Mouse (Mus musculus) 3T3-L1 (cell line): Measurements from ENCODE around the gene Ptcd2.
A peak's percentile ranks its signal among the peaks of the same experiment; 100 is the strongest.

Experiments used
- DNase-seq: peaks from one replicate; pipeline ENCODE4 v3.0.0-alpha.2; 2015; ENCODE audit warnings: low read depth, low spot score

The Ptcd2 gene

DNA sequence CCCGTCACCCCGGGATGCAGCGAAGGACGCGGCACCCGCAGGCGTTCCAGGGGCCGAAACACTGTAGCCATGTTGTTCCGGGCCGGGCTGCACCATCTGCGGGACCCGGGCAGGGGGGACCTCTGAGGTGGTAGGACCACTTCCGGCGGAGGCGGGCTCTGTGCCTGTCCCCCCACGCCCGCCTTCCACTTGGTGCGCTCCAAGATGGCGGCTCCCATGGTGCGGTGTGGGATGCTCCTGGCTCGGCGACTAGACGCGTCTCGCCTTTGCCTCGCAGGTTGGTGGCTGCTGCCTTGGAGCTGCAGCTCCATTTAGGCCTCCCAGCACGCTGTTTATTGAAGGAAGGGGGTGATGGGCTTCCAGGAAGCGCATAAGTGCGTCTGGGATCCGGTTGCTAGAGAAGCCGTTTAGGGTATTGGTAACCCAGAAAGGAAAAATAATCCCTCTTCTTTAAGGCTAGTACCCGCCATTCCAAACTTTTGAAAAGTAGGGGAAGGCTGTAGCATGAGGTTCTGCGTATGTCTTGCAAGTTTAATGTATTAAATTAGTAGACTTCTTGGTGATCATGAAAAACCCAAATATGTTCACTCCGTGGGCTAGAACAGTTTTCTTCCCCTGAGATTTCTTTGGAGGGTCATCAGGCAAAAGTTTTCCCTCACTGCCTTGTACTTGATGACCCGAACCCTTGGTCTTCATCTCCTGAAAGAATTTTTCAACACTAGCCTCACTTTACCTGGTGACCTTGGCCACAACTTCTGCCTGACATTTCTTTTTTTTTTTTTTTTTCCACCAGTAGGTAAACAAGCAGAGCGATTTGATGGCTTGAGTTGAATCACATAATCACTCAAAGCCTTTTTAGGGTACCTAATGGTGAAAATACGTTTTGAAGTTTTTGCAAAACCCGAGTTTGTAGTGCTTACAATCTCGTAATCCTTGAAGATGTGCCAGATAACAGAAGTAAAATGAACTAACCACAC, at the start of gene Ptcd2, which contains the start of gene Mrps27:
Ptcd2 (minus strand) TSS at position 107 of the 977 bp plus-strand sequence.
Mrps27 (plus strand) TSS at position 188 of the 977 bp plus-strand sequence.
- DNase-seq, result peak; percentile 92

DNA sequence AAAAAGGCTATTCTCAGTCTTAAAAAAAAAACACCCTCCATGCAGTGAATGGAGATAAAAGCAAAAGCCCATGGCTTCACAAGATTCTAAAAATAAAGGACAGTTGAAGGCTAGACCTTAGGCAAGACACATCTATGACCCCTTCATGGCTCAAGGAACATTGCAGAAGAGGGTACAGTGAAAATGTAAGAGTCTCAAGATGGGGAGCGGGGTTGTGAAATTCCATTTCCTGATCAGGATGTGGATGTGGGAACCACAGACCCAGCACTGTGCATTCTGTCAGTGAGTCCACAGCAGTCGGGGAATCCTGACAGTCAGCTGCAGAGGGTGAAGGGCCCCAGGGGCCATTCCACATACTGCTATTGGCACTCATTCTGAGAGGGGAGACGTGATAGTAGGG, 48.6 kb upstream of the Ptcd2 start:
- DNase-seq, result no peak

DNA sequence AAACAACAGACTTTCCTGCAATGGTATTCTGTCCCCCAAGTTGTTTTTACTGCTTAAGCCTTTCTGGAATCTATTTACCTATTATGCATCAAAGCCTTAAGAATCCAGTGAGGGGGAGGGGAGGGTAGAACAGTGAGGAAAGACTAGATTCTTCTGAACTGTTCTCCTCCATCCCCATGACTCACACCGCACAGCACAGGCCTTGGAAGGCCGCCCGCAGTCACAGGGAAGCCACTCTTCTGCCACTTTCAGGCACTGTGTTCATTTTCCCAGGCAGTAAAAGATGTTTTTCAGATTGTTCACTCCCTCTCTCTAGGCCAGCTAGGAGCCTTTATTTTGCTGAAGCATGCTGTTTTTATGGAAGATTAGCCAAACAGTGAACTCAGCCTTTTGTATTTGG, 46.9 kb upstream of the Ptcd2 start:
- DNase-seq, result peak; percentile 96

DNA sequence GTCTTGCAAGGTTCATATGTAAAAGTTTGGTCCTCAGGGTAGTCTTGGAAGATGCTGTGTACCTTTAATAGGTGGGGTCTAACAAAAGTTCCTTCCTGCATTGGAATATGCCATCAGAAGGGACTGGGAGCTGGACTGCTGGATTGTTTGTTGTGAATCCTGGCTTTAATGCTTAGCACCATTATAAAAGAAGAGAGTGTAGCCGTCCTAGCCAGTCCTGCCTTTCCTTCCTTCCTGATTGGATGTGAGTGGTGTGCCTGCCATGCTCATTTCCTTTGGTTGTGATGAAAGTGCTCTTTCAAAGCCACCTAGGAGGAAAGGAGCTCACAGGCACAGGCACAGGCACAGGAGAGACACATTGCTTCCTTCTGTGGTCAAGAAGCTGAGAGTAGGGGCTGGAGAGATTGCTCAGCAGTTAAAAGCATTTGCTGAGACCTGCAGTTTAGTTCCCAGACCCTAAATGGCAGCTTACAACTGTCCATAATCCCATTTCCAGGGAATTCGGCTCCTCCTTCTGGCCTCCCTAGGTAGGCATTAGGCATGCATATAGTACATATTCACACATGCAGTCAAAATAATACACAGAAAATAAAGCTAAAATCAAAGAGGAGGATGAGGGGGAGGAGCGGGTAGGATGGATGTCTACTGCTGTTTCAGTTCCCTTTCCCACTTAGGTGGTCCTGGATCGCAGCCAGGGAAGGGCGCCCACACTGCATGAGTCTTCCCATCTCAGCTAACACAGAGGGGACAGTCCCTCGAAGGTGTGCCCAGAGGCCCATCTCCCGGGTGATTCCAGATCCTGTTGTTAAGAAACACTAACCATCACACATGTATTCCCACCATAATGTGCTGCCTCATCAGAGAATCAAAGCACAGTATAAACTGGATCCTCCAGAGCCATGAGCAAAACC, 43.7 kb upstream of the Ptcd2 start:
- DNase-seq, result no peak

DNA sequence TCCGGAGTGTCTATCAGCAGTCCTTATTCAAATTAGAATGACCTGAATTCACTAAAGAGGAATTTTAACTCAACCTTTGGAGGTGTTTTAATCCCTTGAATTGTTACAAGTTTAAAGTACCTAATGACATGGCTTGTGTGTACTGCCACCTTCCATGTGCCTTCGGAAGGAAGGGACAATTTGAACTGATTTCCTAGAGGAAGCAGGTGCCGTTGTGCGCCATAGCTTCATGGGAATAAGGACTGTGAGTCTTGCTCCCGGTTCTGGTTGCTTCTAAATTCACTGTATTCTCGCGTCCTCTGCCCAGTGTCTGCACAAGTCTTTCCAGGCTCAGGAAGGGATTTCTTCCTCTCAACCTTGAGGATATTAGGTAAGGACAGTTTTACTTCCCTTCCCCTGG, 41.8 kb upstream of the Ptcd2 start:
- DNase-seq, result no peak

DNA sequence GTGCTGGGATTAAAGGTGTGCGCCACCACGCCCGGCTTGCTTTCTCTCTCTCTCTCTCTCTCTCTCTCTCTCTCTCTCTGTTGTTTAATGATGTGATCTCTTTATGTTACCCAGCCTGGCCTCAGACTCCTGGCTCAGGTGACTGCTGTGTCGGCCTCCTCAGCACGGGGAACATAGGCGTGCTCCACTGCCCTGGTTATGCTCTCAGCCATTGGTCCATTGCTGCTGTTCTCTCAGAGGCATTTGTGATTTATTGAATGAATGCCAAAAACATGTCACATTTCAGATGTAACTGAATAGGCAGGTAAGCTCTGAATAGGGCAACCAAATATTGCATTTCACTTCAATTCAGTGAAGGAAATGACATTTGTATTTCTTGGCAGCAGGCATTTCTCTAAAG, 41.4 kb upstream of the Ptcd2 start:
- DNase-seq, result no peak

DNA sequence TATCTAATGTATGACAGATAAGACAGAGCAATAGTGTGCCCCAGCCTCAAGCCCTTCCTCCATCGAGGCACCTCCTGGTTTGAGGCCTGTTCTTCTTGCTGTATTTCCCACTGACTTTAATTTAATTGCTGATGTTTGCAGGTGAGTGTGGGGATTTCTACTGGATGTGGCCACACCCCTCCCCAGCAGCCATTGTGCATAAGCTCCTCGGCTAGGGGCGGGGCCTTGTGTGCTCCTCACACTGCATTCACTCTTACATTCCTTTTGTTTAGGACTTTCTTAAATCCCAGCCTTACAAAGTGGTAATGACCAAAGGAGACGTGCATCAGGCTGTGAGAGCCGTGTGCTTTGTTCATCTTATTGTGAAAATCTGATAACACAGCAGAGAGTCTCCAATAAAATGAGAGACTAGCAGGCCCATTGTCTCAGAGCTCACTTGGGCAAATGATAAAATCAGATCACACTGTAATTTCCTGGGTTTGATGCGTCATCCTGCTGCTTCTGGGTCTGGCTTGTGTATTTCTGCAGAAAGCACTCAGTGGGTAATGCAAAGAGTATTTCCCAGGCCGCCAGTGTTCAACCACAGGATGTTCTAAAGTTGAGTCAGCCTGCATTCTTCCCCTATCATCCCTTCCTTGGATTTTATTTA, 40.2 kb upstream of the Ptcd2 start:
- peak; percentile 88 for DNase-seq

DNA sequence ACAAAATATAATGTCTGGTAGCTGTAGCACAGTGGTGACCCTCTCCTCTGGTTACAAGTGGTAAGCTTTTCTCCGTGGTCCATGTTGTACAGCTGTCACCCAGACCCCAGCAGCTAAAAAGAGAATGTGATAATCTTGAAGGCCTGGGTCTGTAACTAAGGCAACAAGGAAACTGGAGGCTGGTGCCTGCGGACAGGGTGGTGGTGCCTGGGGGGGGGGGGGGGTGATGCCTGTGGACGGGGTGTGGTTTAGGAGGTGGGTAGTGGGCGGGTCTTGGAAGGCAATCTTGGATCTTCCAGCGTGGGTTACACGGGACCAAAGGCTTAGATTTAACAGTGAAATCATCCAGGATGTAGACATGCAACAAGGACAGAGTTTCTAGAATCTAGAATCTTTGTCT, 37.9 kb upstream of the Ptcd2 start:
- no peak for DNase-seq

DNA sequence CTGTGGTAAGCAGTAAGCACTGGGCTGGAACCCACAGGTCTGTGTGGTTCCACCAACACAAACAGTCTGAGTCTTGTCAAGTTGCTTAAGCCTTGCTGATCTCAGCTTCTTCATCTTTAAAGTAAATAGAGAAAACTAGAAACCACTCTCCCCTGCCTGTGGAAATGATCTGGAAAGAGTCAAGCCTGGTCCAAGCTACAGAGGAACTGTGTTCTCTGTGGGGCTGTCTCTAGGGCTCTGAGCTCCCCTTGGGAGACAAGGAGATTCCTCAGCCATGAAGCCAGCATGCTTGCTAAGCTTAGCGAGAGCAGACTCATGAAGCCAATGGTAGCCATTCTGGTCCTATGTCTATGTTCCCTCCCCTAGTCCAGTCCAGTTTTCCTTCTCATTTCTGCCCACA, 33.7 kb upstream of the Ptcd2 start:
- DNase-seq, result no peak

DNA sequence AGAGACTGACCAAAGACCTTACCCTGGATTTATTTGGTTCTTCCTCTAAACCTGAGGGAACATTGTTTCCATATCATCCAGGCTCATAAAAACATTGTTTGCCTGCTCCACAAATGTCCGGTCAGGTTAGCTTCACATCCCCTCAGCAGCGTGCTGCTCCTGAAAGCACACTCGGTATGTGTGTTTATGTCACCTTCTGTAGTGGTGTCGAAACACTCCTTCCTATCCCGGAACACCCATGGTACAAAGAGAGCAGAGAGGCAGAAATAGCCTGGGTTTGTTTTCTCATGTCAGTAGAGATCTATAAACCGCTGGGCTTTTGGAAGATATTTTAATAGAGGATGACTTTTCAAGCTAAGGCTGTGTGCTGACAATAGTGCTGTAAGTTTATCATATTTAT, 32.5 kb upstream of the Ptcd2 start:
- DNase-seq, result no peak

DNA sequence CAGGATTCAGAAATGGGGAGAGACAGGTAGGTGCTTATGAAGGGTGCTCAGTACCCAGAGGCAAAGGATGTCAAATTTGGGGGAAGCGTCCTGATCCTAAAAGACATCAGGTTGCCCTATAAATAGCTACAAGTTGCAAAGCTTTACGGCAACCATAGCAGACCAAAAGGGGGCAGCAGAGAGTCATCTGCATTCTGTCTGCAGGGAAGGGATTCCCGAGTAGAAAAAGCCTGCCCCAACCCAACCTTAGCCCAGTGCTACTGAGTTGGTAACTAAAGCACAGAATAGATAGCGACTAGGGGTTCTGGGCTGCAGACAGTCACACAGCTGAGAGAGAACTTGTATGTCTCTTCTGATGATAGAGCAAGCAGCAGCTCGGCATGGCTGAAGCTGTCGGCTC, 31.0 kb upstream of the Ptcd2 start:
- peak; percentile 90 for DNase-seq

DNA sequence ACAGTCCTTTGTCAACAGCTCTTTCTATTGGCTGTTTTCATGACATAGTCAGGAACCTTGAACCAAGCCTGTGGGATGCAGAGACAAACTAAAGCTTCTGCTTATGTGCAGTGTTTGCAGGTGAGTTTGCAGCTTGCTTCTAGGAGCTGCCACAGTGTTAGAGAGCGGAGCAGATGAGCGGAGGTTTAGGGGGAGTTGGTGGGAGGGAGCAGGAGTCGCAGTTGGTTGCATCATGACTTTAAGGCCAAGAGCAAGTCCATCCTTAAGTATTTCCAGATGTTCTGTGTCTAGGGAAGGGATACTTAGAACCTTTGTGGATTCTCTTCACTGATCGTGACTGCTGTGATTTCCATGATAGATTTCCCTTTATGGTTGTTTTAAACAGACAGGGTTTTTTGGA, 29.7 kb upstream of the Ptcd2 start:
- DNase-seq, result no peak

DNA sequence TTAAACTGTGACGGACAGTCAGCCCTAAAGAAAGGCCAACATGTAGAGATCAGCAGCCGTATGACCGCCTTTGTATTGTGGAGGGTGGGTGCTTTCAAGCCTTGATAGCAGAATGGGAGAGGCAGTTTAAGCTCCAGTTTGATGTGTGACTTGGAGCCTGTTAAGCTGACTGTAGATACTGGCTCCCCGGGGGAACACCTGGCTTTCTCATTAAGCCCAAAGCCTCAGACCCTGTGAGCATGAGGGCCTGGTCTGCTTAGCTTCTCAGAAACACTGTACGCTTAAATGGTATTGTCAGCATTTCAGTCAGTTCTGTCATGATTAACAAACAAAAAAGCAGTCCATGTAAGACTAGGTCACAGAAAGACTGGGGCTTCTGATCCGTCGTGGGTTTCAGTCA, 29.2 kb upstream of the Ptcd2 start:
- no peak for DNase-seq

DNA sequence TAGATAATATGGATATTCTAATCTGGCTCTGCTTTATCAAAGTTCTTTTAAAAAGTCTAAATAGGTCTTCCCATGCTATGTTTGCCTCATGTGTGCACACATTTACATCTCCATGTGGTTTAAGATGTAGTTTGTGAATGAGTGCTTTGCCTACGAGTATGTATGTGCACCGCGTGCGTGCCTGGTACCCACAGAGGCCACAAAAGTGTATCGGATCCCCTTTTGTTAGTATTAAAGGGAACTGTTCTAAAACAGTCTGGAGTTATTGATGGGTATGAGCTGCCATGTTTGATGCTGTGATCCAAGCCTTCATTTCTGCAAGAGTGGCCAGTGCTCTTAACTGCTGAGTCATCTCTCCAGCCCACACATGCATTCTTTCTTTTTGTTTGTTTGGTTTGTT, 26.8 kb upstream of the Ptcd2 start:
- no peak for DNase-seq

DNA sequence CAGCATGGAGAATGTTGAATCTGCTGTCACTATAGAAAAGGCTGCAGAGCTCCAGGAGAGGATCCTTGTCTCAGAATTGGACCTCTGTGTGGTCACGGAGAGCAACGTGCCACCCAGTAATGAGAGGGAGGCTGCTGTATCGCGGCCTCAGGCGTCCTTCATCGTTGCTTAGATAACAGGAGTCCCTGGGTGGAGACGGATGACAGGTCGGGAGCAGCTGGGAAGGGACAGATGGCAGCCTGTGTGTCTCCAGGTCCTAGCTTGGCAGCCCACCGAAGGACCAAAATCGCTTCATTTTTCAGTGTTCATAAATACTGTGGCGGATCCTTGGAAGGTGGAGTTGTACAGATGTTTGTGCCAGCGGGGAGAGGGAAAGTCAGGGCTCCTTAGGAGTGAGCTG, 24.6 kb upstream of the Ptcd2 start:
- DNase-seq, result no peak

DNA sequence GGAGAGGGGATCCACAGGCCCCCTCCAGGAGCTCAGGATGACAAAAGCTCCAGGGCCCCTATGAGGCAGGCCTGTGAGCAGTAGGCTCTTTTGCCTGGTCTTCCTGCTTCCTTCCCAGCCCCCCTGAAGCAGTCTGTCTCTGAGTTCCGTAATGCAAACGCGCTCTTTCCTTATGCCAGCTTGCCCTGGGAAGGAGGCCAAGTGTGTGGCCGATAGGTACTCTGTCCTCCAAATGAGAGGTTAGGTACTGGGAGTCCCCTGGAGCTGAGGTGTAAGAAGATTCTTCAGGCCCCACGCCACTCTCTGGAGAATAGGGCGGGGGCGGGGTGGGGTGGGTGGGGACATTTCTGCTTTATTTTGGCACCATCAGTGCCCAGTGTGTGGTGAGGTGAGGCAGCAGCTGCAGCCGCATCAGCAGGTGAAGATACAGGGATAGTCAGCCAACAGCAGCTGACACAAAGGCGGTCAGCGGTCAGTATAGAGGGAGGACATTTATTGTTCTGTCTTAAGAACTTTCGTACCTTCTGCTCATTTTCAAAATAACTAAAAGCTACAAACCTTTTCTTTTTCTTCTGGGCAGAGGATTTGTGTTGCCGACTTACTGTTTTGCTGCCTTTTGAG, 23.2 kb upstream of the Ptcd2 start:
- no peak for DNase-seq

DNA sequence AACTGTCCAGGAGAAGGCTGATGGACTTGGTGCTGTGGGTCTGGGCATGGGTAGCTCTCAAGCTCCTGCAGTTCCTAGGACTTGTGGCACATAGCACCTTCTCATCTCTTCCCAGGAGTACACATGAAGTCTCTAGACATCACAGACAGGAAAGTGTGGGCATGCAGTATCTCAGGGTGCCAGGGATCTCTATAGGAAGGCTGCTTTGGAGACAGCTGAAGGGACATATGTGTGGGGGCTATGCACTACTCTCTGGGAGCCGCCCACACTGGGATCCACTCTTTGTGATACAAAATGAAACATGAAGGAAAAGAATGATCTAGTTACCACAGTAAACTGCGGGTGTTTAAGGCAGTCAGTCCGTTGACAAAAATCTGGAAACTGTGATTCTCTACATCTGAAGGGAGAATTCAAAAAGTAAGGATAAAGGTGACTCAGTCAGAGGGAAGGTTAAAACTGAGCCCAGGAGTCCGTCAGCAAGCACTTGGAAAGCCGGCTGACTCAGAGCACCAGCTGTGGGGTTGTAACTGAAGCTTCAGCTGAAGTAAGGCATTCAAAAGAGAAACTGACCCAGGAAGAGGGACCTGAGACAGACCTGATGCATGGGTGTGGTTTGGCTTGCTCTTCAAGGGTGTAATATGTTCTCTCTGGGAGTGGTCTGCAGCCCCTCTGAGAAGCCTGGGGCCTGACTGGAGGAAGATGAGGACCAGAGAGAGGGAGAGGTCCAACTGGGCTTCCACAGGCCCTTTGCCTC, 22.1 kb upstream of the Ptcd2 start:
- peak; percentile 79 for DNase-seq

DNA sequence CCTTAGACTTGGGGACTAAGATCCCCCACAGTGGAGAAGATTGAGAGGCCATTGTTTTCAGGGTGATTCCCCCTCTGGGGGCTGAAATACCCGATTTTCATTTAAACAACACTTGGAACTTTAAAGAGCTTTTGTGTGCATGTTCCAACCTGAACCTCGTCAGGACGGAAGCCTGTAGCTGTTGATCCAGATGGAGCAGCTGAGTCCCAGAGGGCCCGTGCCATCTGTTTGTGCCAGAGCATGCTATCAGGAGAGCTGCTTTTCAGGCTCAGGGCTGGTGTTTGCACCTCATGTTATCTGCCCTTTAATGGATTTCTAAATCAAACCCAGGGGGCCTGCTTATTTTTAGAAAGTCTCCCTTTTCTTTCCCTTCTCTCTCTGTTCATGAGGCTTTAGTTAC, 19.4 kb upstream of the Ptcd2 start:
- DNase-seq, result no peak

DNA sequence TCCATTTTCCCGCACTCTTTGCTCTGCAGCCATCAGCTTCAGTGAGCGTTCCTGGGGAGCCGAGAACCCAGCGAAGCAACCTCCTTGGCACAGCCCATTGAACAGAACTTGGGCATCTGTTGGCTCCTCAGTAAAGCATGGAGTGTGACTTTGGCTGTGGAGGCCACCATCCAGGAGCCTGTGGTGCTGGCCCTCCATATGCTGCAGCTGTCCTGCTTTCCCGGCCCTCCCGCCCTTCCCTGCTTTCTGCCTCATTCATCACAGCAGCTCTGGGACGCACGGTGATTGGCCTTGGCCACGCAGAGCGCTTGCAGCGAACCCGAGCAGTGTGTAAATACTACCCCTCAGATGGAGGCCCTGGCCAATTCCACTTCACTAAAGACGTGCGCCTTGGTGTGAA, 14.4 kb upstream of the Ptcd2 start:
- no peak for DNase-seq

DNA sequence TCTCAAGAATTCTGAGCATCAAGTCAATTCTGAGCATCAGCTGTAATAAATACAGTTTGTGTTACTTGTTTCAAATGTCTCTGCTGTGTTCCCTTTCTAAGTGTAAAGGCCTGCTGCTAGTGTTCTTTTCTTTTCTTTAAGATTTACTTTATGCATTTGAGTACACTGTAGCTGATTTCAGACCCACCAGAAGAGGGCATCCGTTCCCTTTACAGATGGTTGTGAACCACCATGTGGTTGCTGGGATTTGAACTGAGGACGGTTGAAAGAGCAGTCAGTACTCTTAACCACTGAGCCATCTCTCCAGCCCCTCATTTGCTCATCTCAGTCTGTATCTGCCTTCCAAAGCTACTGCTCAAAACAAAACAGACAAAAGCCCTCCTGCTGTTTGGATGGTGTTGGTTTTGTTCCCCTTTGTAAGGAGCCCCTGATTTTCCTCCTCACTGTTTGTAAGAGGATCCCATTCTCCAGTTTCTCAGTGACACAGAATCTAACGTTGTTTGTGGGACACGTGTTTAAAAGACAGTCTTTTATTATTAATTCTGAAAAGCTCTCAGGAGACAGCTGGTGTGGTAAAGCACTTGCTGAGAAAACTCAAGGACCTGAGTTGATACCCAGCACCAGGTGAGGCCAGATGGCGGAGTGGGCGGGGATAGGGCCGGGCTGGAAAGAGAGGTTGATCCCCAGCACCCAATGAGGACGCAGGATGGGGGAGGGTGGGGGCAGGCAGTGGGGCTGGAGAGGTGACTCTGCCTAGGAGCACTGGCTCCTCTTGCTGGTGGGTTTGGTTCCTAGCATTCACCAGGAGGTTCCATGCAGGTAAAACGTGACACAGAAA, 12.1 kb upstream of the Ptcd2 start:
- peak; percentile 42 for DNase-seq
